Mouse (Mus musculus) heart, postnatal 0 days (tissue): Measurements from ENCODE around the gene Tnfaip3. TPM values are rescaled to one million over a fixed set of nuclear protein-coding genes. Genes with fewer than 3 reads are reported as not detected.
A peak's percentile ranks its signal among the peaks of the same experiment; 100 is the strongest.

Source experiments
- ATAC-seq: fragments of 200-750 bp; cut with Nextera tagmentation; 2 replicates; pipeline ENCODE4 v1.8.0; 2017; ENCODE audit warnings: low read depth, moderate number of reproducible peaks, moderate library complexity; ENCODE audit not compliant: insufficient read depth
- DNase-seq: peaks from one replicate; pipeline ENCODE4 v3.0.0-alpha.2; 2016; ENCODE audit warnings: low spot score
- H3K27ac ChIP-seq: fragments of 300-500 bp; sonication (generic); 2 replicates; pipeline ENCODE4 v1.5.1; 2014; ENCODE audit warnings: low read depth, mild to moderate bottlenecking
- H3K27me3 ChIP-seq: fragments of 300-500 bp; sonication (generic); 2 replicates; pipeline ENCODE4 v1.6.1; 2014; ENCODE audit warnings: low read length, mixed read lengths; ENCODE audit not compliant: control insufficient read depth, insufficient read depth
- H3K36me3 ChIP-seq: fragments of 300-500 bp; sonication (generic); replicated peaks from 2 replicates; pipeline ENCODE4 v1.6.1; 2014; ENCODE audit warnings: low read length, mixed read lengths; ENCODE audit not compliant: control insufficient read depth, insufficient read depth
- H3K4me1 ChIP-seq: fragments of 300-500 bp; sonication (generic); 2 replicates; pipeline ENCODE4 v1.6.1; 2014; ENCODE audit warnings: antibody characterized with exemption; ENCODE audit not compliant: control insufficient read depth, insufficient read depth
- H3K4me2 ChIP-seq: fragments of 300-500 bp; sonication (generic); 2 replicates; pipeline ENCODE4 v1.6.1; 2014; ENCODE audit warnings: low read depth, mild to moderate bottlenecking, low read length, moderate library complexity
- H3K4me3 ChIP-seq: fragments of 300-500 bp; sonication (generic); 2 replicates; pipeline ENCODE4 v1.5.1; 2014; ENCODE audit warnings: low read depth, low read length
- H3K9ac ChIP-seq: fragments of 300-500 bp; sonication (generic); replicated peaks from 2 replicates; pipeline ENCODE4 v1.6.1; 2014; ENCODE audit warnings: low read depth, low read length, mixed read lengths
- H3K9me3 ChIP-seq: fragments of 300-500 bp; sonication (generic); replicated peaks from 2 replicates; pipeline ENCODE4 v1.6.1; 2016; ENCODE audit warnings: low read length; ENCODE audit not compliant: control insufficient read depth
- CTCF ChIP-seq: IDR thresholded peaks from 2 replicates; pipeline ENCODE4 v1.5.1; 2016; ENCODE audit warnings: antibody characterized with exemption, control low read depth, low read depth
- EP300 ChIP-seq: IDR thresholded peaks from 2 replicates; pipeline ENCODE4 v1.6.1; 2016; ENCODE audit warnings: antibody characterized with exemption, low read depth
- polyA plus RNA-seq: library from polyadenylated mRNA; unstranded; fragments of >200 nt; fragmentation: Nextera tagmentation; extraction: Ambion mirVana; gene quantifications from 2 replicates; pipeline ENCODE4 v1.2.1, GENCODE M21; 2015
- total RNA-seq: library from RNA; depleted of rRNA; stranded (reverse); fragments of >200 nt; gene quantifications from 2 replicates; pipeline ENCODE4 v1.2.3, GENCODE M21; 2014; ENCODE audit warnings: low replicate concordance; rRNA removed

Tnfaip3 gene
- total and polyA plus RNA-seq, 2 experiments from 2014 or later = 1.1 to 4.2 TPM

DNA sequence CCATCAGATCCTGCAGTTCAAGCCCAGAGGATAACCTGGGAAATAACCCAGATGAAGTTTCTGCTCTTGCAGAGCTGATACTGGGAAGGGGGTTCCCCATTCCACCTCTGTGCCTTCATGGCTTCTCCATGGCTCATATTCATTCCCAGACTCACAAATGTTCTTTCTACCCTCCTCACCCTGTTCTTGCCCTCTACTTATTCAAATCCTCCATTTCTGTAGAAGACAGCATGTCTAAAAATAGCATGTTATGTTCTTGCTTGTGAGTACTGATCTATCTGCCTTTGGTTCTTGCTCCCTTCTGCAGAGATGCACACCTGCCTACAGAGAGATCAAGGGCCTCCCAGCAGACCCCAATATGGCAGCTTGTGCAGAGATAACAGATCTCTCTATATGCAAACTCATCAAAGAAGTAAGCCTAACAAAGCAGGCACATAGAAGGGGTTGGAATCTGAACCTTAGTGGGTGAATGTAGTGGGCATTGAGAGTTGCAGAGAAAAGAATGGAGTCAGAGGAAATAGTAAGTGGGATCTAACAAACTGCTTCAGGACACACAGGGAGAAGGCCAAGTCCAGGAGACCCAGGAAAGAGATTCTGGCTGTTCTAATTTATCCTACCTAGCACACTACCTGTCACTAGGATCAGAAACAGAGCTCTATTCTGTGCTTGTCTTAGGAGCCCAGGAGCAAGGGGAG is 62.3 kb downstream of the Tnfaip3 start:
- H3K4me3 ChIP-seq = no peak overlapping the region
- no peaks in the 10 kb centered on the region for H3K9me3 ChIP-seq
- no peak overlapping the region for H3K9ac ChIP-seq
- no peaks in the 10 kb centered on the region for H3K27me3 ChIP-seq
- ATAC-seq = no peak
- H3K4me1 ChIP-seq = no peaks in the 10 kb centered on the region
- H3K36me3 ChIP-seq = no peaks in the 10 kb centered on the region
- no peak for DNase-seq
- H3K27ac ChIP-seq = peak overlapping the region; percentile 25; the same call in 1 of the 2 replicates
- TF ChIP-seq CTCF (no peak), EP300 (no peak)
- no peak overlapping the region for H3K4me2 ChIP-seq

Other genes with a start within 250 kb of the Tnfaip3 start
- not detected in 2 replicates for gene Gm4922, start 228.9 kb downstream of the Tnfaip3 start, total RNA-seq
- gene Gm4922, start 228.9 kb downstream of the Tnfaip3 start, polyA plus RNA-seq = not detected in 2 replicates
- 497 and 547 TPM in 2 replicates for gene Perp, start 170.6 kb downstream of the Tnfaip3 start, total RNA-seq
- gene Perp, start 170.6 kb downstream of the Tnfaip3 start, polyA plus RNA-seq = 391 and 395 TPM in 2 replicates